Mouse (Mus musculus): ENCODE measurements at regions not wholly inside any gene's neighbourhood (a gene's known extent, or its start where the extent isn't known, plus 50 kb on each side); places are given as distances from the start of the nearest gene placed in this dataset.
A peak's percentile ranks its signal among the peaks of the same experiment; 100 is the strongest.

- Histone ChIP-seq H3K9me3 (no peaks in the 10 kb centered on the region), H3K27ac (no peak overlapping the region), H3K27me3 (ENCODE audit: insufficient read depth, poor library complexity, severe bottlenecking) (no peaks in the 10 kb centered on the region), H3K4me3 (no peak overlapping the region), H3K4me1 (replicated peaks) (no peaks in the 10 kb centered on the region), H3K36me3 (no peaks in the 10 kb centered on the region)
- no peak for DNase-seq (ENCODE audit: low spot score)
- 79% methylated on average over 2 of the region's 2 CpGs for WGBS
These were observed 69.6 kb downstream of the Cldn1 start for GRCm38 (mm10) chr16:26302045-26302444.

- no peak overlapping the region for H3K4me3 ChIP-seq
- no peaks in the 10 kb centered on the region for H3K4me1 ChIP-seq (replicated peaks)
- H3K9me3 ChIP-seq: no peaks in the 10 kb centered on the region
- DNase-seq (ENCODE audit: low spot score): no peak
- no peaks in the 10 kb centered on the region for H3K36me3 ChIP-seq
- no peaks in the 10 kb centered on the region for H3K27me3 ChIP-seq (ENCODE audit: insufficient read depth, poor library complexity, severe bottlenecking)
- no peak overlapping the region for H3K27ac ChIP-seq
- WGBS: 85% methylated on average over 2 of the region's 2 CpGs
These were observed 79.9 kb downstream of the Cldn1 start for GRCm38 (mm10) chr16:26291692-26292091.

GRCm38 (mm10) chr16:26285627-26286026 is 86.0 kb downstream of the Cldn1 start:
- Histone ChIP-seq H3K9me3 (no peaks in the 10 kb centered on the region), H3K4me3 (no peak overlapping the region), H3K27ac (no peak overlapping the region), H3K4me1 (replicated peaks) (no peaks in the 10 kb centered on the region), H3K36me3 (no peaks in the 10 kb centered on the region), H3K27me3 (ENCODE audit: insufficient read depth, poor library complexity, severe bottlenecking) (no peaks in the 10 kb centered on the region)
- WGBS: 91% methylated on average over 1 of the region's 1 CpGs
- DNase-seq (ENCODE audit: low spot score): no peak

- H3K4me1 ChIP-seq (replicated peaks): no peaks in the 10 kb centered on the region
- H3K27ac ChIP-seq: no peak overlapping the region
- no peaks in the 10 kb centered on the region for H3K36me3 ChIP-seq
- no peak for DNase-seq (ENCODE audit: low spot score)
- H3K9me3 ChIP-seq: no peaks in the 10 kb centered on the region
- no peak overlapping the region for H3K4me3 ChIP-seq
- no peaks in the 10 kb centered on the region for H3K27me3 ChIP-seq (ENCODE audit: insufficient read depth, poor library complexity, severe bottlenecking)
- 95% methylated on average over 6 of the region's 6 CpGs for WGBS
These were observed 86.9 kb downstream of the Cldn1 start for GRCm38 (mm10) chr16:26284713-26285112.

GRCm38 (mm10) chr16:26282418-26282817 is 89.2 kb downstream of the Cldn1 start:
- Histone ChIP-seq H3K27ac (no peak overlapping the region), H3K36me3 (no peaks in the 10 kb centered on the region), H3K4me3 (no peak overlapping the region), H3K27me3 (ENCODE audit: insufficient read depth, poor library complexity, severe bottlenecking) (no peaks in the 10 kb centered on the region), H3K4me1 (replicated peaks) (no peaks in the 10 kb centered on the region), H3K9me3 (no peaks in the 10 kb centered on the region)
- no peak for DNase-seq (ENCODE audit: low spot score)
- WGBS: 47% methylated on average over 1 of the region's 1 CpGs

GRCm38 (mm10) chr16:26281496-26281895 is 90.1 kb downstream of the Cldn1 start:
- Histone ChIP-seq H3K9me3 (no peaks in the 10 kb centered on the region), H3K27me3 (ENCODE audit: insufficient read depth, poor library complexity, severe bottlenecking) (no peaks in the 10 kb centered on the region), H3K36me3 (no peaks in the 10 kb centered on the region), H3K4me1 (replicated peaks) (no peaks in the 10 kb centered on the region), H3K27ac (no peak overlapping the region), H3K4me3 (no peak overlapping the region)
- 80% methylated on average over 2 of the region's 2 CpGs for WGBS
- DNase-seq (ENCODE audit: low spot score): no peak

- 89% methylated on average over 1 of the region's 1 CpGs for WGBS
- DNase-seq (ENCODE audit: low spot score): no peak
- H3K27ac ChIP-seq: no peak overlapping the region
- H3K9me3 ChIP-seq: no peaks in the 10 kb centered on the region
- H3K4me3 ChIP-seq: no peak overlapping the region
- no peaks in the 10 kb centered on the region for H3K27me3 ChIP-seq (ENCODE audit: insufficient read depth, poor library complexity, severe bottlenecking)
- no peaks in the 10 kb centered on the region for H3K4me1 ChIP-seq (replicated peaks)
- H3K36me3 ChIP-seq: no peaks in the 10 kb centered on the region
These were observed 94.9 kb downstream of the Cldn1 start for GRCm38 (mm10) chr16:26276789-26277188.

GRCm38 (mm10) chr16:26252824-26253223 is 118.8 kb downstream of the Cldn1 start:
- 88% methylated on average over 2 of the region's 2 CpGs for WGBS
- H3K4me1 ChIP-seq (replicated peaks): peaks cover 5% of the 10 kb centered on the region; the same call in 1 of the 2 replicates
- H3K9me3 ChIP-seq: no peaks in the 10 kb centered on the region
- no peak overlapping the region for H3K27ac ChIP-seq
- no peaks in the 10 kb centered on the region for H3K36me3 ChIP-seq
- DNase-seq (ENCODE audit: low spot score): no peak
- no peaks in the 10 kb centered on the region for H3K27me3 ChIP-seq (ENCODE audit: insufficient read depth, poor library complexity, severe bottlenecking)
- no peak overlapping the region for H3K4me3 ChIP-seq

- peaks cover 5% of the 10 kb centered on the region; the same call in 1 of the 2 replicates for H3K4me1 ChIP-seq (replicated peaks)
- no peak overlapping the region for H3K4me3 ChIP-seq
- H3K27me3 ChIP-seq (ENCODE audit: insufficient read depth, poor library complexity, severe bottlenecking): no peaks in the 10 kb centered on the region
- no peak for DNase-seq (ENCODE audit: low spot score)
- 75% methylated on average over 5 of the region's 5 CpGs for WGBS
- H3K27ac ChIP-seq: no peak overlapping the region
- no peaks in the 10 kb centered on the region for H3K36me3 ChIP-seq
- H3K9me3 ChIP-seq: no peaks in the 10 kb centered on the region
These were observed 119.9 kb downstream of the Cldn1 start for GRCm38 (mm10) chr16:26251698-26252097.

GRCm38 (mm10) chr16:26251027-26251426 is 120.6 kb downstream of the Cldn1 start:
- Histone ChIP-seq H3K4me1 (replicated peaks) (peaks cover 5% of the 10 kb centered on the region; the same call in 1 of the 2 replicates), H3K27me3 (ENCODE audit: insufficient read depth, poor library complexity, severe bottlenecking) (no peaks in the 10 kb centered on the region), H3K4me3 (no peak overlapping the region), H3K9me3 (no peaks in the 10 kb centered on the region), H3K27ac (no peak overlapping the region), H3K36me3 (no peaks in the 10 kb centered on the region)
- DNase-seq (ENCODE audit: low spot score): no peak
- 85% methylated on average over 2 of the region's 2 CpGs for WGBS

GRCm38 (mm10) chr16:26248939-26249338 is 122.7 kb downstream of the Cldn1 start:
- Histone ChIP-seq H3K27me3 (ENCODE audit: insufficient read depth, poor library complexity, severe bottlenecking) (no peaks in the 10 kb centered on the region), H3K27ac (no peak overlapping the region), H3K4me1 (replicated peaks) (peaks cover 5% of the 10 kb centered on the region; the same call in 1 of the 2 replicates), H3K9me3 (no peaks in the 10 kb centered on the region), H3K4me3 (no peak overlapping the region), H3K36me3 (no peaks in the 10 kb centered on the region)
- DNase-seq (ENCODE audit: low spot score): no peak

- Histone ChIP-seq H3K4me3 (no peak overlapping the region), H3K9me3 (no peaks in the 10 kb centered on the region), H3K27ac (no peak overlapping the region), H3K36me3 (no peaks in the 10 kb centered on the region), H3K4me1 (replicated peaks) (peaks cover 5% of the 10 kb centered on the region; the same call in 1 of the 2 replicates), H3K27me3 (ENCODE audit: insufficient read depth, poor library complexity, severe bottlenecking) (no peaks in the 10 kb centered on the region)
- no peak for DNase-seq (ENCODE audit: low spot score)
- WGBS: 87% methylated on average over 1 of the region's 1 CpGs
These were observed 123.7 kb downstream of the Cldn1 start for GRCm38 (mm10) chr16:26247926-26248325.

- Histone ChIP-seq H3K27me3 (ENCODE audit: insufficient read depth, poor library complexity, severe bottlenecking) (no peaks in the 10 kb centered on the region), H3K36me3 (no peaks in the 10 kb centered on the region), H3K27ac (no peak overlapping the region), H3K9me3 (no peaks in the 10 kb centered on the region), H3K4me3 (no peak overlapping the region), H3K4me1 (replicated peaks) (no peaks in the 10 kb centered on the region)
- no peak for DNase-seq (ENCODE audit: low spot score)
These were observed 129.7 kb upstream of the P3h2 start for GRCm38 (mm10) chr16:26235239-26235638.

GRCm38 (mm10) chr16:26234113-26234512 is 128.5 kb upstream of the P3h2 start:
- peak; percentile 78 for DNase-seq (ENCODE audit: low spot score)
- Histone ChIP-seq H3K4me3 (no peak overlapping the region), H3K9me3 (no peaks in the 10 kb centered on the region), H3K36me3 (no peaks in the 10 kb centered on the region), H3K27ac (no peak overlapping the region), H3K4me1 (replicated peaks) (no peaks in the 10 kb centered on the region), H3K27me3 (ENCODE audit: insufficient read depth, poor library complexity, severe bottlenecking) (no peaks in the 10 kb centered on the region)
- 12% methylated on average over 3 of the region's 3 CpGs for WGBS
